Mouse (Mus musculus) gastrocnemius, postnatal 4 days (tissue): ENCODE data around the gene Hrk. TPM values are rescaled to one million over a fixed set of nuclear protein-coding genes. Genes with fewer than 3 reads are reported as not detected.

Source experiments
- DNase-seq, 2 experiments: peaks; one replicate each; pipeline ENCODE4 v3.0.0; 2021 to 2022; ENCODE audit warnings: low spot score in 2 of 2, mixed read lengths in 2 of 2
- total RNA-seq, 2 experiments: library from RNA; stranded (reverse); gene quantifications; 2 replicates each; pipeline ENCODE4 v1.2.3; 2021

Gene Hrk
- total RNA-seq, 2 experiments from 2014 or later: not detected

- DNase-seq: peak; percentile 35 to 51
Measured at GRCm38 (mm10) chr5:118214418-118215154, 50.1 kb downstream of the Hrk start.

GRCm38 (mm10) chr5:118217410-118217809 is 53.0 kb downstream of the Hrk start:
- no peak for DNase-seq

GRCm38 (mm10) chr5:118223142-118223757 is 58.8 kb downstream of the Hrk start:
- no peak for DNase-seq

GRCm38 (mm10) chr5:118230071-118230611 is 65.7 kb downstream of the Hrk start:
- no peak for DNase-seq

GRCm38 (mm10) chr5:118236891-118237290 is 72.4 kb downstream of the Hrk start:
- DNase-seq: no peak

Other genes with a start within 250 kb of the Hrk start
- gene Fbxo21, start 187.9 kb upstream of the Hrk start, total RNA-seq: 10 to 100 TPM; 32.6 to 35.3 TPM
- under 1 TPM; 0.88 to 0.96 TPM for gene Tesc, start 136.9 kb upstream of the Hrk start, total RNA-seq
- 10 to 100 TPM; 60.2 to 61.6 TPM for gene Fbxw8, start 9.2 kb upstream of the Hrk start, total RNA-seq
- 1 to 10 TPM; 3.6 to 4.1 TPM for gene Rnft2, start 80.5 kb downstream of the Hrk start, total RNA-seq
- gene 2410131K14Rik, start 80.6 kb downstream of the Hrk start, total RNA-seq: 1 to 10 TPM; 3.7 to 4.6 TPM